Mouse (Mus musculus) midbrain, embryonic 12.5 days (tissue): Measurements from ENCODE around the gene Atp5h. TPM values are rescaled to one million over a fixed set of nuclear protein-coding genes. Genes with fewer than 3 reads are reported as not detected.

Source experiments
- ATAC-seq: fragments of 200-750 bp; cut with Nextera tagmentation; 2 replicates; pipeline ENCODE4 v1.8.0; 2017; ENCODE audit warnings: low read depth, moderate TSS enrichment, moderate library complexity; ENCODE audit not compliant: low FRiP score
- H3K27ac ChIP-seq: fragments of 300-500 bp; sonication (generic); replicated peaks from 2 replicates; pipeline ENCODE4 v1.5.1; 2016; ENCODE audit warnings: mild to moderate bottlenecking
- H3K27me3 ChIP-seq: fragments of 300-500 bp; sonication (generic); 2 replicates; pipeline ENCODE4 v1.6.1; 2016; ENCODE audit warnings: mild to moderate bottlenecking
- H3K36me3 ChIP-seq: fragments of 300-500 bp; sonication (generic); 2 replicates; pipeline ENCODE4 v1.6.1; 2016
- H3K4me1 ChIP-seq: fragments of 300-500 bp; sonication (generic); 2 replicates; pipeline ENCODE4 v1.6.1; 2016
- H3K4me2 ChIP-seq: fragments of 300-500 bp; sonication (generic); replicated peaks from 2 replicates; pipeline ENCODE4 v1.6.1; 2016; ENCODE audit warnings: mild to moderate bottlenecking, moderate library complexity
- H3K4me3 ChIP-seq: fragments of 300-500 bp; sonication (generic); 2 replicates; pipeline ENCODE4 v1.5.1; 2016; ENCODE audit warnings: mild to moderate bottlenecking
- H3K9ac ChIP-seq: fragments of 300-500 bp; sonication (generic); replicated peaks from 2 replicates; pipeline ENCODE4 v1.6.1; 2016; ENCODE audit warnings: mild to moderate bottlenecking, moderate library complexity
- H3K9me3 ChIP-seq: fragments of 300-500 bp; sonication (generic); 2 replicates; pipeline ENCODE4 v1.6.1; 2016; ENCODE audit warnings: mild to moderate bottlenecking
- WGBS: fragments of 180-500 bp; shearing (Covaris S2); methylation state at CpG from one replicate; pipeline ENCODE4 v1.1.7; 2016; 5-methylcytosine and 5-hydroxymethylcytosine counted together
- polyA plus RNA-seq: library from polyadenylated mRNA; unstranded; fragments of >200 nt; fragmentation: Nextera tagmentation; extraction: Ambion mirVana; gene quantifications from 2 replicates; pipeline ENCODE4 v1.2.1, GENCODE M21; 2016

Atp5h gene
- polyA plus RNA-seq, 1 experiment from 2014 or later = 873 TPM

- H3K27me3 ChIP-seq = no peaks in the 10 kb centered on the region
- H3K4me3 ChIP-seq = peak overlapping the region; percentile 62
- peak; percentile 1 for ATAC-seq
- peaks cover 30% of the 10 kb centered on the region for H3K4me1 ChIP-seq
- H3K4me2 ChIP-seq = peak overlapping the region; percentile 98
- H3K9me3 ChIP-seq = no peaks in the 10 kb centered on the region
- H3K36me3 ChIP-seq = peaks cover 42% of the 10 kb centered on the region
- peak overlapping the region; percentile 87 for H3K9ac ChIP-seq
- H3K27ac ChIP-seq = peak overlapping the region; percentile 76
- 4% methylated on average over 44 of the region's 45 CpGs for WGBS
Measured at GRCm38 (mm10) chr11:115420336-115421190, 801 bp upstream of the Atp5h start.

- ATAC-seq = peak; percentile 74
- 0 out of 2 replicates have a peak overlapping the region, but pooled peaks have one; percentile 12 for H3K4me3 ChIP-seq
- no peaks in the 10 kb centered on the region for H3K9me3 ChIP-seq
- peak overlapping the region; percentile 43; the same call in 1 of the 2 replicates for H3K9ac ChIP-seq
- H3K4me1 ChIP-seq = peaks cover 69% of the 10 kb centered on the region
- WGBS = 16% methylated on average over 7 of the region's 7 CpGs
- peak overlapping the region; percentile 93 for H3K27ac ChIP-seq
- H3K36me3 ChIP-seq = peaks cover 38% of the 10 kb centered on the region
- H3K4me2 ChIP-seq = peak overlapping the region; percentile 27
- no peaks in the 10 kb centered on the region for H3K27me3 ChIP-seq
Measured at GRCm38 (mm10) chr11:115409556-115409955, 10.2 kb downstream of the Atp5h start.

- no peak for ATAC-seq
- Histone ChIP-seq H3K4me1 (peaks cover 74% of the 10 kb centered on the region), H3K9ac (peak overlapping the region; percentile 21; the same call in 1 of the 2 replicates), H3K36me3 (peaks cover 38% of the 10 kb centered on the region), H3K9me3 (no peaks in the 10 kb centered on the region), H3K4me3 (no peak overlapping the region), H3K27ac (peak overlapping the region; percentile 93), H3K4me2 (peak overlapping the region; percentile 27), H3K27me3 (no peaks in the 10 kb centered on the region)
- 73% methylated on average over 6 of the region's 6 CpGs for WGBS
Measured at GRCm38 (mm10) chr11:115408266-115408920, 11.4 kb downstream of the Atp5h start.

- Histone ChIP-seq H3K27me3 (no peaks in the 10 kb centered on the region), H3K27ac (no peak overlapping the region; the same call in 1 of the 2 replicates), H3K9me3 (no peaks in the 10 kb centered on the region), H3K9ac (no peak overlapping the region), H3K4me2 (no peak overlapping the region), H3K4me3 (no peak overlapping the region), H3K36me3 (peaks cover 38% of the 10 kb centered on the region), H3K4me1 (peaks cover 69% of the 10 kb centered on the region)
- WGBS = 96% methylated on average over 17 of the region's 17 CpGs
- no peak for ATAC-seq
Measured at GRCm38 (mm10) chr11:115406858-115407401, 12.8 kb downstream of the Atp5h start.

GRCm38 (mm10) chr11:115405723-115406122, 14.0 kb downstream of the Atp5h start:
- Histone ChIP-seq H3K4me1 (peaks cover 63% of the 10 kb centered on the region), H3K4me3 (no peak overlapping the region), H3K4me2 (no peak overlapping the region), H3K9me3 (no peaks in the 10 kb centered on the region), H3K27ac (no peak overlapping the region), H3K27me3 (no peaks in the 10 kb centered on the region), H3K36me3 (peaks cover 32% of the 10 kb centered on the region), H3K9ac (no peak overlapping the region)
- 99% methylated on average over 6 of the region's 6 CpGs for WGBS
- no peak for ATAC-seq

- peak within 1 kb of the TSS; percentile 91 for H3K27ac ChIP-seq
- no peaks in the 10 kb centered on the region for H3K9me3 ChIP-seq
- peak within 1 kb of the TSS; percentile 82 for H3K4me3 ChIP-seq
- peaks cover 27% of the 10 kb centered on the region for H3K36me3 ChIP-seq
- 3% methylated on average over 50 of the region's 50 CpGs for WGBS
- H3K4me1 ChIP-seq = peaks cover 43% of the 10 kb centered on the region
- peak within 1 kb of the TSS; percentile 87 for H3K9ac ChIP-seq
- H3K4me2 ChIP-seq = peak within 1 kb of the TSS; percentile 80
- H3K27me3 ChIP-seq = no peaks in the 10 kb centered on the region
- peak; percentile 80 for ATAC-seq
Measured at GRCm38 (mm10) chr11:115403338-115404124, 16.2 kb downstream of the Atp5h start, which contains the start of gene Mrpl58. TSS of gene Mrpl58 (plus strand) at chr11:115403752.

- Histone ChIP-seq H3K27ac (peak overlapping the region; percentile 82), H3K9ac (no peak overlapping the region), H3K36me3 (peaks cover 10% of the 10 kb centered on the region), H3K9me3 (no peaks in the 10 kb centered on the region), H3K4me2 (peak overlapping the region; percentile 28), H3K4me3 (no peak overlapping the region), H3K4me1 (peaks cover 29% of the 10 kb centered on the region), H3K27me3 (no peaks in the 10 kb centered on the region)
- 39% methylated on average over 11 of the region's 11 CpGs for WGBS
- ATAC-seq = peak; percentile 35; the same call in 1 of the 2 replicates
Measured at GRCm38 (mm10) chr11:115400630-115401391, 19.0 kb downstream of the Atp5h start.

- no peaks in the 10 kb centered on the region for H3K27me3 ChIP-seq
- peak overlapping the region; percentile 82 for H3K27ac ChIP-seq
- peaks cover 22% of the 10 kb centered on the region for H3K4me1 ChIP-seq
- H3K36me3 ChIP-seq = peaks cover 14% of the 10 kb centered on the region
- no peak overlapping the region for H3K4me2 ChIP-seq
- no peak for ATAC-seq
- no peaks in the 10 kb centered on the region for H3K9me3 ChIP-seq
- WGBS = 72% methylated on average over 3 of the region's 3 CpGs
- no peak overlapping the region for H3K9ac ChIP-seq
- H3K4me3 ChIP-seq = no peak overlapping the region
Measured at GRCm38 (mm10) chr11:115400126-115400525, 19.6 kb downstream of the Atp5h start.

- Histone ChIP-seq H3K4me1 (peaks cover 10% of the 10 kb centered on the region), H3K36me3 (peaks cover 35% of the 10 kb centered on the region), H3K27ac (no peak overlapping the region), H3K4me2 (no peak overlapping the region), H3K4me3 (no peak overlapping the region), H3K9me3 (no peaks in the 10 kb centered on the region), H3K9ac (no peak overlapping the region), H3K27me3 (no peaks in the 10 kb centered on the region)
- 88% methylated on average over 7 of the region's 7 CpGs for WGBS
- no peak for ATAC-seq
Measured at GRCm38 (mm10) chr11:115398085-115398484, 21.7 kb downstream of the Atp5h start.

- H3K4me1 ChIP-seq = no peaks in the 10 kb centered on the region
- no peaks in the 10 kb centered on the region for H3K9me3 ChIP-seq
- H3K36me3 ChIP-seq = peaks cover 72% of the 10 kb centered on the region
- H3K4me3 ChIP-seq = no peak overlapping the region
- no peak overlapping the region for H3K27ac ChIP-seq
- H3K9ac ChIP-seq = no peak overlapping the region
- no peak overlapping the region for H3K4me2 ChIP-seq
- H3K27me3 ChIP-seq = no peaks in the 10 kb centered on the region
- 76% methylated on average over 34 of the region's 34 CpGs for WGBS
- ATAC-seq = no peak
Measured at GRCm38 (mm10) chr11:115393721-115394325, 25.9 kb downstream of the Atp5h start.
